Mouse (Mus musculus) R1 (cell line): Measurements from ENCODE around the gene Atp6v1a.

Experiments used
- DNase-seq: peaks from one replicate; pipeline ENCODE4 v3.0.0-alpha.2; 2018; ENCODE audit warnings: low read depth, low spot score

Gene Atp6v1a

DNA sequence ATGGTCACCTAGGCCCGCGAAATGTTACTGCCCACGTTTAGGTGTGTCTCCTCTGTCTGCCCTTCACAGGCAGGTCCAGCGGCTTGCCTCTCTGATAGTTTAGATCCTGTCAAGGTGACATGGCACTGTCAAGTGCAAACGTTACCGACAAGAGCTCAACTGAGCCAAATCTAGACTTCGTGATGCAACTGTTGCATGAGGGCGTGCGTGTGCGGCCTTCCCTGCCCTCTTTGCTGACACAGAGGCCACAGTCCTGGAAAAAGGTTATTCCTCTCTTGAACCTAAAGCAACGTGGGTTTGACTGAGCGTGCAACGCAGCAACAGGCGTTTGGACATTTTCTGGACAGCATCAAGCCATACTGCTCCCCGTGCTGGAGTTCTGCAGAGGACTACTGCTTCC lies 78.2 kb downstream of the Atp6v1a start:
- DNase-seq = no peak

DNA sequence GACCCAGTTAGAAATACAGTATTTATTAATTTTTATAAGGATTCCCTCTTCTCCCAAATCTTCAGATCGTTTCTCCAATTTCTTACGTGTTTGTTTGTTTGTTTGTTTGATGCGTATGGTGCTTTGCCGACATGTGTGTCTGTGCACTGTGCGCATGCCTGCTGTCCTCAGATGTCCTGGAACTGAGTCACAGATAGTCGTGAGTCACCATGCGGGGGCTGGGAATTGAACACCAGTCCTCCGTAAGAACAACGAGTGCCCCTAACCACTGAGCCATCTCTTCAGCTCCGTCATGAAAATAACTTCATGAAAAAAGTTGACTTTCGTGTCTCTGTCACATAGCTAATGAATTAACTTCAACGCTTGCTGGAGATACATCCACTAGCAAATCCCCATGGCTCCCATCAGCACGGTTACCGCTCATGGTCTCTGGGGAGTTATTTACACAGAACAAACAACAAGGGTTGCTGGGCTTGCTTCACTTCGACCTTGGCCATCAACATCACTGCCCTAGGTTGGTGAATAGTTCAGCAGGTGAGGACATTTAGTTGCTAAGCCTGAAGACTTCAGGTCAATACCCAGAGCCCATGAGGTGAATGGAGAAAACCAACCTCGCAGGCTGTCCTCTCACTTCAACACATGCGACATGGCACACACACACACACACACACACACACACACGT lies 78.8 kb downstream of the Atp6v1a start:
- DNase-seq = no peak

DNA sequence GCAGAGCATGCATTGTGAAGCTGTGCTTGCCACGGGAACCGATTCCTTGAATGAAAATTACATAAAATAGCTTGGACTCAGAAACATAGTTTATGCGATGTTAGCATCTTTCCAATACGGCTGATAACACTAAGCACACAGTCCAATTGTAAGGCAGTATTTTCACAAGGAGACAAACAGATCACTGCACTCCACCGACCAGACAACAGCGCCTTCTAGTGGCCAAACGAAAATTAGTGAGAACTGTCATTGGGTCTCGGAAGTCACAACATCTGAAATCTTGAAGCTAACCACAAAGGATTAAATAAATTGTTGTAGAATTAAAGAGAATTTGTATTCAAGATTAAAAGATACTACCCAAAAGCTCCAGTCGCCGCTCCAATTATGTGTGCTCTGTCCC lies 80.8 kb downstream of the Atp6v1a start:
- peak; percentile 69 for DNase-seq

DNA sequence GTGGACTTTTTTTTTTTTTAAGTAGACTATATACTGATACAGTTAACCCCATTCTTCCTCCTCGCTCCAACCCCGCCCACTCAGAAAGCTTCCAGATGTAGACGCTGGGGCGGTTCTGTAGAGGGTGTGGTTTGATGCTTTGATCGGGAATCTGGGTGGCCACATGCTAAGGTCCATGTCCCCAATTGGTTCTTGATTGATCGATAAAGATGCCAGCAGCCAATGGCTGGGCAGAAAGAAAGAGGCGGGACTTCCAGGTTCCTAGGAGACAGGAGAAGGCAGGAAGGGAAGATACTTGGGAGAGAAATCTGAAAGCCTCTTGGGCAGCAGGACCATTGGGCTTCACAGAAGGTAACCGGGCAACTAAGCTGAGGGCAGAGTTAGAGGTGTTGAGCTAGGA lies 83.7 kb downstream of the Atp6v1a start:
- DNase-seq = peak; percentile 94

DNA sequence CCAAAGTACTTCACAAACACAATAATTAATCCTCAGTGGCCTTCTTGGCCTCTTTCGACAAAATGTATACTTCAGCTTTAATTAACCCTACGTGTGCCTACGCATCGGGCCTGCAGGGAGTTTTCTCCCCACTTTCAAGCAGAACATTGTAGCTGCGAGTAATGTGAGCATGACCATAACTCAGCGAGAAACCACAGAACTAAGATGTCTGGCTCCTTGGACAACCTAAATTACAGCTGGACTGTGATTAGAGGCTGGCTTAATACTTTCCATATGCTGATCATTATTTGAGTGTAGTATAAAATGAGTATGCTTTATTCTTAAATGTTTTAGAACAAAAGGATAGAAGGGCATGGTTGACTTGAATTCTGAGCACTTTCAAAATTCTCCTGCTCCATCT lies 86.2 kb downstream of the Atp6v1a start:
- no peak for DNase-seq

DNA sequence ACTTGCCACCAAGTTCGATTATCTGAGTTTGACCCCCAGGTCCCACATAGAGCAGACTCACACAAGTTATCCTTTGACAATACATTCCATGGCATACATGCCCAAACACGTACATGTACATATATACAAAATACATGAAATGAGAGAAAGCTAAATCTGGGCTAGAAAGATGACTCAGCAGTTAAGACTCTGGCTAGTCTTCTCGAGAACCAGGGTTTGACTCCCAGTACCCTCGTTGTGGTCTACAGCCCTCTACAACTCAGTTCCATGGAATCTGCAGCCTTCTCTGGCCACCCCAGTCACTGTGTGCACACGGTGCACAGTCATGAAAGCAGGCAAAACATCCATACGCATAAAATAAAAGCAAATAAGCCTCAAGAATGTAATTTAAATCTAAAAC lies 87.1 kb downstream of the Atp6v1a start:
- DNase-seq = no peak

DNA sequence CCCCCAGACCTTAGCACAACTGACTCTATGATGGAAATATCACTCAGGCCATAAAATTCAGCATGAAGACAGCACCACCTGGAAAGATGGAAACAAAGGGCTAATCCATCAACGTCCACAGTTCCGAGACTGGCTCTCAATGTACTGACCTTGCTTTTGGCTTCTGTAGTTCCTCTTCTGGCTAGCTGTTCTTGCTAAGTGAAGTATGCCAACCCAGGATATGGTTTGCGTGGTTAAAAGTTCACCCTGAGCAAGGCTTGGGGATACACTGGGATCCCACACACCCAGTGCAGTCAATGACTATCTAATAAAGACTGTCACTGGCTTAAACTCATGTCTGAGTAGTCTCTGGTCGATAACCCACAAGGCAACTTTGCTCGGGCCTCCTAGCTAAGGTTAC lies 89.4 kb downstream of the Atp6v1a start:
- no peak for DNase-seq

DNA sequence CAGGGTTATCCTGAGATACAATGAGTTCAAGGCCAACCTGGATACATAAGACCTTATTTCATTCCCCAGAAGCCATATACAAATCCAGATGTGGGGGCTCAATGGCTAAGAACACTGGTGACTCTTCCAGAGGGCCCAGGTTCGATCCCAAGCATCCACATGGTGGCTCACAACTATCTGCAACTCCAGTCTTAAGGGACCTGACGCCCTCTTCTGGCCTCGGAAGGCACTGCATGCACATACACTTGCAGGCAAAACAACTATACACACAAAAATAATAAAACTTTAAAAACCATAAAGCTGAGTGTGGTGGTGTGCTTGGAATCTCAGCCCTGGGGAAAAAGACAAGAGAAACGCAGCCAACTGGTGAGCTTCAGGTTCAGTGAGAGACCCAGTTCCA lies 100.4 kb downstream of the Atp6v1a start:
- DNase-seq = no peak
